ENCODE assay signal across 9 mouse cellular contexts in the genomic region with DNA sequence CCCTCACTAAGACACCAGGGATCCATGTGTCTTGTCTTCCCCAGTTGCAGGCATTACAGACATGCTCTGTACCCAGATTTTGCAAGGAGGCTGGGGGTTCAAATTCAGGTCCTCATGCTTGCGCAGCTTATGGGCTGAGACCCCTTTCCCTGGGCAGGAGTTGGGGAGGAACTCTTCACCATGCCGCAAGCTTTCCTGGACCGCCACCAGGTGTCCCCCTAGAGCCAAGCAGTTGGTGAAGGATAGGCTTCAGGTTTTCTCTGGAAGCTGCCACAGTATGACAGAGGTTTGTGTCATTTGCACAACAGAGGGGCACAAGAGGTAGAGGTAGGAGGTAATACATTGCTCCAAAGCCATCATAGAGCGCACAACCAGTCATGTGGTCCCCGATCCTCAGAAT. TPM values are rescaled to one million over a fixed set of nuclear protein-coding genes. Genes with fewer than 3 reads are reported as not detected.
DNase-seq lines count a peak whose midpoint lies in the region; ATAC-seq and TF ChIP-seq lines count a peak whose summit lies in the region.
"Had no signal": no experiment of that assay in that cellular context is flagged by ENCODE, and none has a peak within 500 bp of the region (broad histone marks: within the 10 kb centered on the region; RNA-seq: fewer than 3 reads in every experiment).

No protein-coding gene starts in this region.

- no peak for DNase-seq in gastrocnemius, adult 2 months
- no peak for DNase-seq in gastrocnemius, postnatal 4 days (ENCODE audit: low spot score in 2 of 2)
- DNase-seq in liver, adult 2 months (ENCODE audit: extremely low read depth, low read depth, low spot score) = no peak
- no peak for DNase-seq in liver, embryonic 11.5 days (ENCODE audit: low spot score)
- peak; percentile 80 for DNase-seq in R1 (ENCODE audit: low read depth, low spot score)
- peak; percentile 78 for DNase-seq in limb, embryonic 11.5 days (ENCODE audit: low spot score)

- no peak overlapping the region for H3K27ac ChIP-seq in gastrocnemius, adult 2 months
- no peak overlapping the region for H3K27ac ChIP-seq in liver, adult 2 months (replicated peaks; ENCODE audit: insufficient read depth, low read depth, low read length)
- H3K27ac ChIP-seq in liver, embryonic 11.5 days (ENCODE audit: low read depth, low read length) = no peak overlapping the region
- H3K27ac ChIP-seq in limb, embryonic 11.5 days (replicated peaks; ENCODE audit: low read depth, low read length) = no peak overlapping the region
- no peak overlapping the region for H3K27ac ChIP-seq in kidney, embryonic 14.5 days (ENCODE audit: low read depth, low read length)
- H3K27ac ChIP-seq: limb, embryonic 13.5 days had no signal

- no peak for TF ChIP-seq POLR2A in liver, adult 2 months (IDR thresholded peaks at IDR 0.05; ENCODE audit: extremely low read depth, insufficient read depth, low read length)

- no peaks in the 10 kb centered on the region for H3K79me2 ChIP-seq in liver, adult 2 months (ENCODE audit: control insufficient read depth, insufficient read depth, low read length)

- WGBS in liver, adult 2 months = 47% methylated on average over 5 of the region's 5 CpGs
- 45% methylated on average over 5 of the region's 5 CpGs for WGBS in liver, embryonic 11.5 days
- 47% methylated on average over 5 of the region's 5 CpGs for WGBS in limb, embryonic 11.5 days
- WGBS in kidney, embryonic 14.5 days = 31% methylated on average over 5 of the region's 5 CpGs

- no peaks in the 10 kb centered on the region for H3K36me3 ChIP-seq in liver, adult 2 months (ENCODE audit: control insufficient read depth, insufficient read depth, low read length)
- H3K36me3 ChIP-seq in liver, embryonic 11.5 days (ENCODE audit: control insufficient read depth, insufficient read depth, low read length) = no peaks in the 10 kb centered on the region
- H3K36me3 ChIP-seq in limb, embryonic 11.5 days (ENCODE audit: control insufficient read depth, insufficient read depth, low read length) = no peaks in the 10 kb centered on the region
- no peaks in the 10 kb centered on the region for H3K36me3 ChIP-seq in kidney, embryonic 14.5 days (ENCODE audit: control insufficient read depth, insufficient read depth, low read length)
- H3K36me3 ChIP-seq: limb, embryonic 13.5 days had no signal

- H3K4me3 ChIP-seq in gastrocnemius, adult 2 months = no peak overlapping the region
- no peak overlapping the region for H3K4me3 ChIP-seq in liver, adult 2 months (ENCODE audit: insufficient read depth, low read depth, low read length)
- no peak overlapping the region for H3K4me3 ChIP-seq in liver, embryonic 11.5 days (ENCODE audit: low read depth, low read length)
- H3K4me3 ChIP-seq in limb, embryonic 11.5 days (ENCODE audit: low read depth, low read length) = no peak overlapping the region
- no peak overlapping the region for H3K4me3 ChIP-seq in kidney, embryonic 14.5 days (ENCODE audit: low read length)
- H3K4me3 ChIP-seq: limb, embryonic 13.5 days had no signal

- H3K4me2 ChIP-seq in liver, embryonic 11.5 days = no peak overlapping the region
- H3K4me2 ChIP-seq in limb, embryonic 11.5 days (ENCODE audit: low read depth, severe bottlenecking) = no peak overlapping the region
- H3K4me2 ChIP-seq in kidney, embryonic 14.5 days (replicated peaks; ENCODE audit: low read depth, low read length) = no peak overlapping the region
- H3K4me2 ChIP-seq: limb, embryonic 13.5 days had no signal

- intact Hi-C loops in gastrocnemius, adult 2 months (cut with DNase I) = no loop called here

- no peaks in the 10 kb centered on the region for H3K9me3 ChIP-seq in liver, embryonic 11.5 days (ENCODE audit: control insufficient read depth, low read length)
- no peaks in the 10 kb centered on the region for H3K9me3 ChIP-seq in limb, embryonic 11.5 days (ENCODE audit: control insufficient read depth, low read length)
- H3K9me3 ChIP-seq in kidney, embryonic 14.5 days (ENCODE audit: control insufficient read depth, low read length) = no peaks in the 10 kb centered on the region
- H3K9me3 ChIP-seq: limb, embryonic 13.5 days had no signal

- H3K9ac ChIP-seq in liver, adult 2 months (ENCODE audit: low read depth, low read length) = no peak overlapping the region
- H3K9ac ChIP-seq in liver, embryonic 11.5 days (ENCODE audit: low read depth, low read length) = no peak overlapping the region
- H3K9ac ChIP-seq in limb, embryonic 11.5 days (ENCODE audit: low read length) = no peak overlapping the region
- no peak overlapping the region for H3K9ac ChIP-seq in kidney, embryonic 14.5 days (ENCODE audit: low read depth, low read length)
- H3K9ac ChIP-seq: limb, embryonic 13.5 days had no signal

- no peaks in the 10 kb centered on the region for H3K4me1 ChIP-seq in liver, adult 2 months (ENCODE audit: control insufficient read depth, insufficient read depth, low read length)
- H3K4me1 ChIP-seq in liver, embryonic 11.5 days (replicated peaks; ENCODE audit: control insufficient read depth, insufficient read depth, low read length) = no peaks in the 10 kb centered on the region
- no peaks in the 10 kb centered on the region for H3K4me1 ChIP-seq in limb, embryonic 11.5 days (ENCODE audit: control insufficient read depth, insufficient read depth, low read length)
- H3K4me1 ChIP-seq in kidney, embryonic 14.5 days (ENCODE audit: control insufficient read depth, insufficient read depth, low read length) = no peaks in the 10 kb centered on the region
- H3K4me1 ChIP-seq: limb, embryonic 13.5 days had no signal

- no peak for ATAC-seq in liver, embryonic 11.5 days (replicated peaks; ENCODE audit: low FRiP score)
- ATAC-seq in limb, embryonic 11.5 days (ENCODE audit: insufficient number of reproducible peaks, low FRiP score, low TSS enrichment, low read depth) = no peak
- no peak for ATAC-seq in erythroblast, adult 5-6 weeks (replicated peaks; ENCODE audit: low FRiP score, poor library complexity, severe bottlenecking)
- ATAC-seq in kidney, embryonic 14.5 days (ENCODE audit: low FRiP score, low TSS enrichment) = no peak

- TF ChIP-seq CTCF in gastrocnemius, adult 2 months (IDR thresholded peaks at IDR 0.05) = peak; percentile 44
- TF ChIP-seq CTCF in liver, adult 2 months (IDR thresholded peaks at IDR 0.05; ENCODE audit: low read depth, low read length) = peak; percentile 25; the same call in 1 of the 2 replicates

- H3K27me3 ChIP-seq in liver, adult 2 months (ENCODE audit: control insufficient read depth, insufficient read depth, low read length) = no peaks in the 10 kb centered on the region
- H3K27me3 ChIP-seq in liver, embryonic 11.5 days (replicated peaks; ENCODE audit: control insufficient read depth, insufficient read depth, low read length) = no peaks in the 10 kb centered on the region
- no peaks in the 10 kb centered on the region for H3K27me3 ChIP-seq in limb, embryonic 11.5 days (ENCODE audit: control insufficient read depth, insufficient read depth, low read length)
- H3K27me3 ChIP-seq in kidney, embryonic 14.5 days (ENCODE audit: control insufficient read depth, insufficient read depth, low read length) = no peaks in the 10 kb centered on the region
- H3K27me3 ChIP-seq: limb, embryonic 13.5 days had no signal

RNA-seq across cellular contexts. Expression of a gene that starts 28.3 kb away (rescaled TPM):
- total RNA-seq in gastrocnemius, adult 2 months (2021) = not detected
- under 1 TPM; 0.05 to 0.12 TPM for total RNA-seq in gastrocnemius, postnatal 4 days (2021)
- total RNA-seq in liver, adult 2 months (2014; rRNA removed) = not detected in 2 replicates
- polyA plus RNA-seq in liver, adult 2 months (2012; rRNA removed) = not detected in 2 replicates
- polyA plus RNA-seq in liver, embryonic 11.5 days (2014; fragmentation: Nextera tagmentation; extraction: Ambion mirVana) = not detected in 2 replicates
- polyA plus RNA-seq in limb, embryonic 11.5 days (2014; fragmentation: Nextera tagmentation; extraction: Ambion mirVana) = not detected in 2 replicates
- total RNA-seq in erythroblast, adult 5-6 weeks (2015; ENCODE audit: low replicate concordance) = not detected in 2 replicates
- total RNA-seq in erythroblast, adult 5-6 weeks (2017; ENCODE audit: low replicate concordance) = not detected in 2 replicates
- not detected in 2 replicates for polyA plus RNA-seq in kidney, embryonic 14.5 days (2014; fragmentation: Nextera tagmentation; extraction: Ambion mirVana)
- polyA plus RNA-seq: limb, embryonic 13.5 days had no signal

Comparison
In these comparisons a context has a peak if more than half of its experiments do, and no peak if none do; other contexts are left out.
1. DNase-seq: peak in R1 (single experiment) and limb, embryonic 11.5 days (single experiment); none in gastrocnemius, adult 2 months (single experiment), gastrocnemius, postnatal 4 days (0 of 2), liver, adult 2 months (single experiment) and liver, embryonic 11.5 days (single experiment).